Mouse (Mus musculus): ENCODE measurements around the gene Tekt2. TPM values are rescaled to one million over a fixed set of nuclear protein-coding genes. Genes with fewer than 3 reads are reported as not detected.

The Tekt2 gene
- polyA plus RNA-seq, 1 experiment, result 0.58 TPM

DNA sequence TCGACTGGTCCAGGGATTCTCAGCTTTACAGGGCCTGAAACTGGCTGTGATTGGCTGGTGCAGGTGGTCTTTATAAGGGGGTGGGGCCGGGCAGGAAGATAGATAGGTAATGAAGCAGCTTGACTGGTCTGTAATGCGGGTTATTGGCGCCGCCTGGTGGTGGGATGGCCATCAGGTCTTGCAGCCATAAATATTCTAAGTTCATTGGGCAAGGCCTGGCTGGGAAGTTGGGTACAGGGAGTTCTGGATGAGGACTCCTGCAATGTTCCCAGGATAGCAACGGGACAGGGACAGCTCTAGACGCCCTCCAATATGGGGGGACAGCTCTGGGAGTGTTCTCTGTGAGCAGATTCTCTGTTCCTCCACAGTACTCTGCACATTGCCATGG, 15.6 kb downstream of the Tekt2 start:
- DNase-seq (ENCODE audit: low read depth, low spot score), result no peak
- WGBS, result 1% methylated on average over 7 of the region's 7 CpGs

DNA sequence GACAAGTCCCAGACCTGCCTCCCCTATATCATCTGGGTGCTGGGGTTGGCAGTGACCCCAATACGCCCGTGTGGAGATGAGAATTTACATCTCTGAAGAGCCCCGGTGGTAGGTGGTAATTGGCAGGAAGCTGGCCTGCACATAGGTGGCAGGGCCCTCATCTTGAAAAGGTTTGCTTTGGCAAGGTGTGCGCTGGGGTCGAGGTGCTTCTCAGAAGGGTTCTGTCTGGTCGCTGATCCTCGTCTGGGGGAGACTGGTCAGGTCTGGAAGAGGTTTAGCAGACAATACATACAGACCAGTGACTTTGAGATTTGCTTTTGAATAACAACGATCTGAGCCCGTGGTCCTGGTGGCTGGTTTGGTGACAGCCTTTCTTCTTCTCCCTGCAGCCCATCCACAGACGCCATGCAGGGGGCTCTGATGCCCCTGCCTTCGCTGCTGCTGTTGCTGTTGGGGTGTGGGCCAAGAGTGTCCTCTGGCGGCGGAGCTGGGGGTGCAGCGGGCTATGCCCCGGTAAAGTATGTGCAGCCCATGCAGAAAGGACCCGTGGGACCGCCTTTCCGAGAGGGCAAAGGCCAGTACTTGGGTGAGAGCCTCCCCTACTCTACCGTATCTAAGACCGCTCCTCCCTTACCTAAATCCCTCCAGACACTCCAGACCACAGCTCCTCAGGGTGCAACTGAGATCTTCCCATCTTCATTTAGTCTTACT, 16.1 kb downstream of the Tekt2 start:
- WGBS, result 16% methylated on average over 20 of the region's 20 CpGs
- DNase-seq (ENCODE audit: low read depth, low spot score), result no peak

DNA sequence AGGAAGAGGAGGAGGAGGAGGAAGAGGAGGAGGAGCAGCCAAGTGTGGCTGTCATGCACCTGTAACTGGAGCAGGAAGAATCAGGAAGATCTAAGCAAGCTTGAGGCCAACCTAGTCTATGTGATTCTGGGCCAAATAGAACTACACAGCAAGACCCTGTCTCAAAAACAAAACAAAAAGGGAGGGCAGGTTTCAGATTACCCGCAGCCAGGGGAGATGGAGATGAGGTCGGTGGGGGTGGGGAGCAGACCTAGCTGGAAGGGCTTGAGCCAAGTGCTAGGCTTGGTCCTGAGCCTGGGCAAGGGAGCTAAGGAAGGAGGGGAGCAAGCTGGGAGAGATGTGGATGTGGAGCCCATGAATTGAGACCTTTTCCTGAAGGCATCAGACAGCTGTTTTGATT, 18.7 kb downstream of the Tekt2 start:
- WGBS, result 23% methylated on average over 2 of the region's 2 CpGs
- DNase-seq (ENCODE audit: low read depth, low spot score), result no peak

DNA sequence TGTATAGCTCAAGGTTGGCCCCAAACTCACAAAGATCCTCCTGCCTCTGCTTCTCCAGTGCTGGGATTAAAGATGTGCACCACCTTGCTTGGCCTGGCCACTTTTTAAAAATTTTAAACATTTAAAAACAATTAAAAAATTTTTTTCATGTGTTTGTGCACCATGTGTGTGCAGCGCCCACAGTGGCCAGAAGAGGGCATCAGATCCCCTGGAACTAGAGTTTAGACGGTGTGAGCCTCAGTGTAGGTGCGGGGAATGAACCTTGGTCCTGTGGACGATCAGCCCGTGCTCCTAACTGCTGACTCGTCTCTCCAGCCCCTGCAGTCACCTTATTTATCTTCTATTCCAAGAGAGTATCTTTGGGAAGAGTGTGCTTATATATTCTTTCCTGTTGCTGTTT, 19.4 kb downstream of the Tekt2 start:
- WGBS, result 88% methylated on average over 6 of the region's 6 CpGs
- DNase-seq (ENCODE audit: low read depth, low spot score), result no peak

DNA sequence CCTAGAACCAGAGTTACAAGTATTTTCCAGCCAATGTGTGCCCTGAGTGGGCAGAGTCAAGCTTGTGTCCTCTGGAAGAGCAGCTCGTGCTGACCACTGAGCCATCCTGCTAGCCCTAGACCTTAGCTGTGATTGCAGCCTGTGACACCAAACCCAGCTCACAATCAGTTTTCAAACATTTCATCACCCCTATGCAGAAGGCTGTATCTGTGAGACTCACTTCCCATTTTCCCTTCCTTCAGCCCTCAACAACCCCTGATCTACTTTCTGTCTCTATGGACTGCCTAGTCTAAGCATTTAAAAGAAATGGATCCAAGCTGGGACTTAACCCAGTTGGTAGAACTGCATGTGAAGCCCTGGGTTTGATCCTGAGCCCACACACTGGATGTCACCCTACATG, 20.1 kb downstream of the Tekt2 start:
- 91% methylated on average over 1 of the region's 1 CpGs for WGBS

DNA sequence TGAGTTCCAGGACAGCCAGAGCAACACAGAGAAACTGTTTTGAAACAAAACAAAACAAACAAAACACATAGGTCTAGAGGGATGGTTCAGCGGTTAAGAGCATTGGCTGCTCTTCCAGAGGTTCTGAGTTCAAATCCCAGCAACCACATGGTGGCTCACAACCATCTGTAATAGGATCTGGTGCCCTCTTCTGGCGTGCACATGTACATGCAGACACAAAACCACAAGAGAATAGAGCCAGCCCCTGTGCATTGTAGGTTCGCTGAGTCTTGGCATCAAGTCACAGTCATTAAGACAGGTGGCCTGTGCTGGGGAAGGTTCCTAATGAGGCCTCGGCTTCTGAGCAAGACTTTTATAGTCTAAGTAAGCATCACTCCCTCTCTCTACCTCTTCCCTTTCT, 21.6 kb downstream of the Tekt2 start:
- no peak for DNase-seq (ENCODE audit: low read depth, low spot score)
- WGBS, result 60% methylated on average over 4 of the region's 4 CpGs

More for the DNA sequence above, 20.1 kb downstream of the Tekt2 start:
- no peak for DNase-seq (ENCODE audit: low read depth, low spot score)

DNA sequence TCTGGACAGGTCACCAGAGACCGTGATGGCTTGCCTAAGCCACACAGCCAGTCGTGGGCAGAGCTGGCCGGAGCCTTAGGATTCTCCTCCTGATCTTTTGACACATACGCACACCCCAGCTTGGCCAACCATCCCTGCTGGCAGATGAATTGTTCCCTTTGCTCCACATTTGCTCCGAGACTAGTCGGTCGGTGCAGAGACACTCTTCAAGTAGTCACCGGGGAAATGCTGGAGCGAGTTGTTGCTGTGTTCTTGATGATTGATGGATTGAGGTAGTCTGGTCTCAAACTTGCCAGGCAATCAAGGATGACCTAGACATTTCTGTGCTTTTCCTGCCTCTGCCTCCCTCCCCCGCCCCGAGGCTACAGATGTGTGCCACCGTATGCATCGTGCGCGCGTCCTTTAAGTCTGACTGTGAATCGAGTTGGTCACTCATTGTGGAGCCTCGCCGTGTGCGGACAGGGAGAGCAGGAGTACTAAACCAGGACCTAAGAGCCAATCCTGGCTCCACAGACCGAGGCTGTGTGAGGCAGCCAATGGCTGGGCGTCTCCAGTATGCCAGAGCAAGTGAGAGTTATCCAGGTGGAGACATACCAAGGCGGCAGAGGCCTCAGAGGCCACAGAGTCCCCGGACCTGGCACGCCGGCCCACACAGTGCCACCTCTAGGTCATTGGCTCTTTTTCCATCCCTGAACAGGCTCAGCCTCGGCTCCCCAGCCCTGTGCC, 23.7 kb downstream of the Tekt2 start:
- DNase-seq (ENCODE audit: low read depth, low spot score), result no peak
- 28% methylated on average over 27 of the region's 27 CpGs for WGBS

DNA sequence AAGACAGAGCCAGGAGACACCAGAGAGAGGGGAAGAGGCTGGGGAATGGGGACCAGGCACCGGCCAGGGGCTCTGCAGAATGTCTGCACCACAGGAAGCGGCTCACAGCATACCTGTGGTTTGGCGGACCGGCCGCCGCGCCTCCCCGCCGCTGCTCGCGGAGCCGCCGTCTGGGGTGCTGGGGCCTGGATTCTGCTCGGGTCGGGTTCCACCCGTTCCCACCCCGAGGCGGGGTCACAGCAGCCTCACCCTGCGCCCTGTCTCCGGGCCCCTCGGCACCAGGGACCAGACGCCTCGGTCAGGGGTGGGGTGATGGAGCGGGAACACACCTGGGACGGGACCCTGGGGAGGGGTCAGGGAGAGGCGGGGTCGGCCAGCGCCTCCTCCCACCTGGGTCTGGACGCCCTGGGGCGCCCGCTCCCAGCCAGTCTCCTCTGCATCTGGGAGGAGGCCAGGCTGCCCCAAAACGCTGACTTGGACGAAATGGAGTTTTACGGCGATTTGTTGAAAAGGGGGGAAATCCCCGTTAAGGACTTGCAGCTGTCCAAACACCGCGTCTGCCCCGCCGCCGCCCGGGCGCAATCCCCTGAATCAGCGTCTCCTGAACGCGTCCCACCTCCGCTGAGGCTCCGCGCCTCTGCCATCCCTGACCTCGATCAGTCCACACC, 24.4 kb downstream of the Tekt2 start:
- no peak for DNase-seq (ENCODE audit: low read depth, low spot score)
- 2% methylated on average over 50 of the region's 50 CpGs for WGBS

DNA sequence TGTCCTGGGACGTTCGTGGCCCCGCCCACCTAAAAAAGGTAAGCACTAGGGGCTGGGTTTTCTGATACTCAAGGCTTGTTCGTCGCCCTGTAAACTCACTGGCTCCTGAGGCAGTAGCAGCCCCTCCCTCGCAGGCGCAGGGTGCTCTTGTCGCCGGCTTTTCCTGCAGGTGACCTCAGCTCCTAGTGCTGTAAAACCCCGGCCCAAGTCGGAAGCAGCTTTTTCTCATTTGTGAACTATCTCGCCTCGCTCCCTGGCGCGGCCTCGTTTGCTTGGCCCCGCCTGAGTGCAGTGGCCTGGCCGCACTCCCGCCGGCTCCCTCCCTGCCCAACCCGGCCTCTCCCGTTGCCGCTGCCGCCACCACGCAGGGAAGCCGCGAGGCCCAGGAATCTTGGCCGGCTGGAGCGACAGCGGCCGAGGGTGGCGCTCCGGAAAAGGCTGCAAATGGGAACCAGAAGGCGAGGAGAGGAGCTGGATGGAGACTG, 28.8 kb downstream of the Tekt2 start:
- 3% methylated on average over 34 of the region's 34 CpGs for WGBS

DNA sequence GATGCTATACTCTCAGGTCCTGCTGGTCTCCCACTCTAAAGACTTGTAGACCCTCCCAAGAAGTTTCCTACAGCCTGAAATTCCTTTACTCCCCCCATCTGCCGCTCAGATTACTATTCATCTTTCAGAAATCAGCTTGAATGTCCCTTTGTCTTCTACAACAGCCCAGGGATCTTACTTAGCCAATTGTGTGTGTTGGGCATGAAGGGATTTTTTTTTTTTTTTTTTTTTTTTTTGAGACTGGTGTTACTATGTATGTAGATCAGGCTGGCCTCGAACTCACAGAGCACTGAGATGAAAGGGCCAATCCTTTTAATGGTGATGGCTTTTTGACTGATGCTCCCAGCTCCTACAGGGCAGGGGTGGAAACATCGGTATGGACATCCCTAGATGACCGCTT, 29.6 kb downstream of the Tekt2 start:
- WGBS, result 63% methylated on average over 4 of the region's 4 CpGs
- no peak for DNase-seq (ENCODE audit: low read depth, low spot score)

More for the DNA sequence above, 28.8 kb downstream of the Tekt2 start:
- DNase-seq (ENCODE audit: low read depth, low spot score), result no peak

DNA sequence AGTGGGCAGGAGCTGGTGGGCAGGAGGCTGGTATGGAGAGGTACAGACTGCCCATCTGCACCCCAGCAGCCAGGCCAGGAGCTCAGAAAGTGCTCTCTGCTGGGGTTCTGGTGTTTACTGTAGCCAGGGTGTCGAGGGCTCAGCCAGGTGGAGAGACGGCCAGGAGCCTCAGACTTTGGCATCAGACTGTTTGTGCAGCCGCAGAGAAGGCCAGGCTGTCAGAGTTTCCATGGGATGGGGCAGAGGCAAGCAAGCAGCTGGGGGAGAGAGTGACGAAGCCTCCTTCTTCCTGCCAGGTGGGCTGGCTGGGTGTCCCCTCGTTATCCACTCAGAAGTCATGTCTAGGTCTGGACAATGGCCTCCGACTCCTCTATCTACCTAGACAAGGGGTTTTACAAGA, 30.3 kb downstream of the Tekt2 start:
- DNase-seq (ENCODE audit: low read depth, low spot score), result no peak
- WGBS, result 70% methylated on average over 6 of the region's 6 CpGs

DNA sequence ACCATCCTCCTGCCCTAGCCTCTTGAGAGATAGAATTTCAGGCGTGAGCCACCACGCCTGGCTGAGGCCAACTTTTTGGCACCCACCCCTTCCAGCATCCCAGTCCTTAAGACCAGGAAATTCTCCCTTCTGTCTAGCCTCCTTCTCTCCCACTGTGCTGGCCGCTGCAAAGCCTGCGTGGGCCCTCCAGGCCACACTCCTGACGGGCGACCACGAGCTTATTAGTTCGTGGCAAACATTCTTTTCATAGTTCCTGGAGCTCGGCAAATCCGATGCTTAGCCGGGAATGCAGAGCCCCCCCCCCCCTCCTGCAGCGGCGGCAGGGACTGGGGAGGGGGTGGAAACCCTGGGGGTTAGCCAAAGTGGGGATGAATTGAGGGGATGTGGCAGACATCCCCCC, 34.3 kb downstream of the Tekt2 start:
- 19% methylated on average over 13 of the region's 13 CpGs for WGBS
- no peak for DNase-seq (ENCODE audit: low read depth, low spot score)

DNA sequence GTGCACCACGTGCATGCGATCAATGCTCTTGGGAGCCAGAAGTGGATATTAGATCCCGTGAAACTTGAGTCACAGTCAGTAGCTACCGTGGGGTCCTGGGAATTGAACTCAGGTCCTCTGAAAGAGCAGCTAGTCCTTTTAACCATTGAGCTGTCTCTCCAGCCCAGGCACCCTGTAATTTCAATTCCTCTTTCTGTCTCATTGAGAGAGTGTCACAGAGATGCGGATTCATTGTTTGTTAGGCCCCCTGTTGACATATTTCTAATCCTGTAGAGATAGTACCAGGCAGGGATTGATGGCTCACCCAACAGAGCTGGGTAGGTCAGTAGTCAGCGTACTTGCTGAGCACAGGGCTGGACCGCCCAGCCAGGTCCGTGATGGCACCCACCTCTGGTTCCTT, 35.2 kb downstream of the Tekt2 start:
- WGBS, result 83% methylated on average over 8 of the region's 8 CpGs
- DNase-seq (ENCODE audit: low read depth, low spot score), result no peak

DNA sequence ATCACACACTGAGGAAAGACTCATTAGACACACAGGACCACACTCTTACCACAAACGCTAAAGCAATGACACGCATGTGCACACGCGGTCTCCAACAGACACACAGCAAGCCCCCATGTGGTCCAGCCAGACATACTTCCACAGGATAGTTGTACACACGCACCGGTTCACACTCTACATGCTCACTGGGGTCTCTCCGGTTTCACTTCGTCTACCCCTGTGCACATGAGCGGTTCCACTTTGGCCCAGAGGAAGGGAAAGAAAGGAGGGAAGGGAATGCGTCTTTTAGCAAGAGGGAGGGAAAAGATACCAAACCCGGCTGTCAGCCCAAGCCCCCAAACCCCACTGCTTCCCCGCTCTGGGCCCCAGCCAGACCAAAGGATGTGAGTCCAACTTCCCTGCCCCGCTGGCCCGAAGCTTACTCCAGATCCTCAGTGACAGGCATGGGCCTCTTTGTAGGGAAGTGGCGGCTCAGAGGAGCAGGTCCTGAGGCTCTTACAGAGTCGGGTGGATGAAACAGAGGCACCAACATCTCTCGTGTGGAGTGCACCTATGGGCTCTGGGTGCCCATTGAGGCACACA, 37.3 kb downstream of the Tekt2 start:
- no peak for DNase-seq (ENCODE audit: low read depth, low spot score)
- 41% methylated on average over 17 of the region's 17 CpGs for WGBS

DNA sequence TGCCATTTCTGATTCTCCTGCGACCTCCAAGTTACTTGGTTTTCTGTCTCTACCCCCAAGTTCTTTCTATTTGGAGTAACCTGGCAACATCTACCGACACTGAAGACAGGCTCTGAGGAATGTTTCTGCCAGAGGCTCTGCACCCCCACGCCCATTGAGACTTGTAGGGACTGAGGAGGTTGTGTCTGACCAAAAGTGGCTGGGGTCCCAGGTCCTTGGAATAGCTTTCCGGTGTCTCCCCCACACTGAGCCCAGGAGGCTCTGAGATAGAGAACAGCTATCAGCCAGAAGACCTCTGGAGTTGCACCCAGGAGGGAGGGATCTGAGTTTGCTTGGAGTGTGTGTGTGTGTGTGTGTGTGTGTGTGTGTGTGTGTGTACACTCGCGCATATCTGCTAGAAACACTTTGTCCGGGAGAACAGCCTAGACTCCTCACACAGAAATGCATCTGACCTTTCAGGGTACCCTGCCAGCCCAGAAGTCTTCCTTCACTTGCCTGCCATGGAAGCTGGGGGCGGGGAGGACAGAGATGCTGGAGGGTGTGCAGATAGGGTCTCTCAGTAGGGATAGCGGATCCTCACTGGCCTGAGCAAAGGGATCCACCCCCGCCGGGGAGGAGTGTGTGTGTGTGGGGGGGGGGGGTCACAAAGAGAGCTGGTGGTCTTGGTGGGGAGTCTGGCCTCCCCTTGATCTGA, 38.0 kb downstream of the Tekt2 start:
- DNase-seq (ENCODE audit: low read depth, low spot score), result no peak
- 30% methylated on average over 11 of the region's 11 CpGs for WGBS

DNA sequence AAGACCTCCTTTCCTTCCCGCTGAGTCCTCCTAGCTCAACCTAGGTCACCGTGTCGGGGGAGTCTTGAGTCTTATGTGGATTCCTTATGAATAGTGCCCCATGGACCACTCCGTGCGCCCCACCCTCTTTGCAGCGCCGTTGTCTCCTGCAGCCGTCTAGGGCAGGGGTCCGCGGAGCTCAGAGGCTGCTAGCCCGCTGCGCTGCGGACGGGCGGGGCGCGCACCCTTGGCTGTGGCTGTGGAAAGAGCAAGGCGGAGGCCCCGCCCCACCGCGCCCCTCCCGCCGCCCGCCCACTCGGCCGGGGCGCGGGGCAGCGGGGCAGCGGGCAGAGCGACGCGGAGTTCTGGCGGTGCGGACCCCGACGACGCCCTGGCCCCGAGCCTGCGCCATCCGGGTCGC, 39.0 kb downstream of the Tekt2 start, which contains the start of gene Col8a2:
Gene Col8a2, plus strand, starts transcription at position 302 of the 400 bp plus-strand sequence.
- no peak for DNase-seq (ENCODE audit: low read depth, low spot score)

DNA sequence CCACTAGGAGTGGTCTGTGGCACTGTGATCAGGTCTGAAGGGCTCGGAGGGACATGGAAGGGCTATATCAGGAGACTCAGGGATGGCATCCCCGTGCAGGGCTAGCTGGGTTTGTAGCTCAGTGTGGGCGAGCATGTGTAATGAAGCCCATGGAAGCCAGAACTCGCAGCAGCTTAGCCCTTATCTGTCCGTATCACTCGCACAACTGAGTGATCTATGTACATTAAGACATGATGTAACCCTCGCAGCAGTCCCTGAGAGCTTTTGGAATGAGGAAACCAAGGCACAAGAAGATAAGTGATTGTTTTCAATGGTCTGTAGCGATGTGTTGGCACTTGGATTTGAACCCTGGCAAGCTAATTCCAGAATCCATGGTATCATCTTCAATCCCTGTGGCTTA, 41.9 kb downstream of the Tekt2 start:
- 86% methylated on average over 8 of the region's 8 CpGs for WGBS
- no peak for DNase-seq (ENCODE audit: low read depth, low spot score)

More for the DNA sequence above, 39.0 kb downstream of the Tekt2 start, which contains the start of gene Col8a2:
- 3% methylated on average over 39 of the region's 42 CpGs for WGBS

DNA sequence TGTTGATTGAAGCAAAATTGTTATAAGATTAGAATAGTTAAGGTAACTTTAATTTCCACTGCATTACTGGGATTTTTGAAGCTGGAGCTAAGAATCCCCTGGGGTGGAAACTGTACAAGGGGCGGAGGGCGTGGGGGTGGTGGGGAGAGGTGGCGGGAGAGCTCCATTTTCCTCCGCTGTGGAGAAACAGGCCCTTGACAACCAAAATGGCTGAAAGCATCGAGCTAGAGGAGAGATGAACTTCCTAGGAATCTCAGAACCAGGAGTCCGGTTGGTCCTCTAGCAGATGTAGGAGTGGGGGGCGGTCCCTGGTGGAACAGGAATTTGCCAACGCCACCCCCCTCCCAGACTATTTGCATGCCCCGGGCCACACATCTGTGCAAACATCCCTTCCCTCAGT, 43.8 kb downstream of the Tekt2 start:
- no peak for DNase-seq (ENCODE audit: low read depth, low spot score)
- WGBS, result 61% methylated on average over 9 of the region's 9 CpGs

DNA sequence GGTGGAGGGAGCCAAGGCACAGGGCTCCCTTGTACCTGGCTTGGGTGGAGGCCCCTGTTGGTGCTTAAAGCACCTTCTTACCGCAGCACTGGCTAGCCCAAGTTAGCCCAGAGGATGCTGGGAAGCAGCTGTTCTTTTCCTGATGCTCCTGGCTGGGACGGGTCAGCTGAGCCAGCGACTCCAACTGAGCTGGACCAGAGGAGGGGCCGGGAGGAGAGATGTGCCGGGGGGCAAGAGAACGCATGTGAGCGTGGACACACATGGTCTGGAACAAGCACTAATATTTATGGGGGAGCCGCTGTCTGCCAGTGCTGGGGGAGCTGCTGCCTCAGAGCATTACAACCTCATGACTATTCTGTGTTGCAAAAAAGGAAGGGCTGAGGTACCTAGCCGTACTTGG, 46.5 kb downstream of the Tekt2 start:
- WGBS, result 80% methylated on average over 9 of the region's 9 CpGs
- DNase-seq (ENCODE audit: low read depth, low spot score), result no peak

DNA sequence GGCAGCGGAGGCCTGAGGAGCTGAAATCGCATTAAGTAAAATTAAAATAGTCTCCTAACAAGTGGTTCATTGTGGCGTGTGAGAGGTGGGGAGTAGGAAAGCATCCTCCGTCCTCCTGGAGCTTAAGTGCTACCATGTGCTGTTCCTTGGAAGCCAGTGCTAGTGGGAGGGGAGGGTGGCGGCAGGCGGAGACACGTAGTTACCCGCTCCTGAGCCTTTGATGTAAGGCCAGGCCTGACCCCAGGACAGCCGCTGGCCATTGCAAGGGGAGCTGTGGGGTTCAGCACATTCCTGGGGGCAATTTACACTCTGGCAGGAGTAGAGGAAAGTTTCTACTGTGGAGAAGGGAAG, 46.9 kb downstream of the Tekt2 start:
- 64% methylated on average over 9 of the region's 9 CpGs for WGBS
- no peak for DNase-seq (ENCODE audit: low read depth, low spot score)
